Mouse (Mus musculus) urinary bladder, postnatal 4 days (tissue): ENCODE results near the gene Scn3b.

Experiments used
- DNase-seq, 2 experiments: peaks; one replicate each; pipeline ENCODE4 v3.0.0; 2021 to 2022; ENCODE audit warnings: low spot score in 2 of 2

Scn3b gene

DNA sequence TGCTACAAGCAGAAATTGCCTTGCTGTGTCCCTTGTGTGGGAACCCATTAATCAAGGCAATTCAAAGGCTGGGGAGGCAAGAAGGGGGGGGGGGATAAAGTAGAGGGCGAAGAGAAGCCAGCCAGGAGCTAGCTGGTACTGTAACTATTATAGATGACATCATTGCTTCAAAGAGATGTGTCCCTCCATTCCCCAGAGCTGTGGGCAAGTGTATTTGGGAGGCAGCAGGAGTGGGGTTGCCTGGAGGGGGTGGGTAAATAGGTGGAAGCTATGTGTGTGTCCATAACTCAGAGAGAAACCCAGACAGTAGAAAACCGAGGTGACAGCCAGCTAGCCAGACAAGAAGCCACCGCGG lies 292 bp upstream of the Scn3b start:
- DNase-seq = no peak

DNA sequence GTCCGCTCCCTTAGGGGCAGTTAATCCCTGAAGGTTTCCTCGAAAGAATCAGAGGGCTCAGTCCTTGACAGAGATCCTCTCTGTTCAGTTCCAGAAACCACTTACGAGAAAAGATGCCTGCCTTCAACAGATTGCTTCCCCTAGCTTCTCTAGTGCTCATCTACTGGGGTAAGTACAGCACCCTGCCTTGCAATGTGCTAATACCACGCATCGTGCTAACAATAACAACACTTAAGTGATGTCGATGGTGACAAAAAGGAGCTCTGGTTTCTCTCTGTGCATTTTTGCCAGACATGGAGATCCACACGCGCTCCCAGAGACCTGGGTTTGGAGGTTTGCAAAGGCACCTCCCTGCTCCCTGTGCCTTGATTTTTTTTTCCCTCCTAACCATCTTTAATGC lies 863 bp downstream of the Scn3b start:
- DNase-seq = no peak

DNA sequence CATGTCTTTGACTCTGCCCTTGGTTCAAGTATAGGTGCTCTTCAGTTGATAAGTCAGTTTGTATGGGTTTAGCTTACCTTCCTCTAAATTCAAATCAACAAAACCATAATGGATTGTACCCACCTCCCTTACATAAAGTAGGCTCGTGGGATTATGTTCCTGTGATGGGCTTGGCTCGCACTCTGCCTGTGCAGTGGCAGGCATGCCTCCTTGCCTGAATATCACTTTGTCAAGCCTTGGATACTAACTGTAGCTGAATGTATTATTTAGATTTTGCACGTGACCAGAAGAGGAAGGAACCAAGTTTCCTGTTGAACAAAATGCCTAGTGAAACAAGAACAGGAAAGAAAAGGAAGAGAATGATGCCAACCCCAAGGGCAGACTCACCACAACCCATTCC lies 2.1 kb downstream of the Scn3b start:
- no peak for DNase-seq

DNA sequence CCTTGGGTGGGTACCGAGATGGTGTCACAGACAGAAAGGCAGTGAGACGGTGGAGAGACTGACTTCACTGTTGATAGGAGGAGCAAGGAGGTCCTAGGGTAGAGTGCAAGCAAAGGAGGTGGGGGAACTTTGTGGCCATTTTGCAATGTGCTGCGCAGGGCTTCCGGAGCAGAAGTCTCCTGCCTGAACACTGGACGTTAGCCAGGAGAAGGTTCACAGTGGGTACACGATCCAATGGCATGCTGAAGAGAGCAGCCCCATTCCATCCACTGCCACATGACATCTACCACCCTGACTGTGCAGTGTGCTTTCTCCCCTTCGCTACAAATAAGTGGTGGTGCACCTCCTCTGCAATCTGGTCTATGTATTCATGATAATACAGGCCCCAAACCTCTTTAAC lies 3.8 kb downstream of the Scn3b start:
- no peak for DNase-seq

DNA sequence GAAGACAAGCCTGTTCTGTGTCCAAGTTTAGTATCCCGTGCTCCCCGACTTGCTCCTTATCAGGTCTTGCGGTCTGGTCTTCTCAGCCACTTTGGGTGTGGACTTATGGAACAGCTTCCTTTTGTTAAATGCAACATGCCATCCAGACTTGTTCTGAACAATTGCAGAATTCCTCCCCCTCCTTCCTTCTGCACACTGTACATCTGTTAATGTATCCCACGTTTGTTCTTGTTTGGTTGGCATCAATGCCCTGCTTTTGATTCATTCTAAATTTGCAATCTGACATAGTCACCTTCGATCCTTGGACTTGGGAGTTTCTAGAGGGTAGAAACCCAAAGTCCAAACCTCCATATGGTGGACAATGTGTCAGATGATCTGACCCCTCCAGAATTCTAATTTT lies 6.9 kb downstream of the Scn3b start:
- no peak for DNase-seq

DNA sequence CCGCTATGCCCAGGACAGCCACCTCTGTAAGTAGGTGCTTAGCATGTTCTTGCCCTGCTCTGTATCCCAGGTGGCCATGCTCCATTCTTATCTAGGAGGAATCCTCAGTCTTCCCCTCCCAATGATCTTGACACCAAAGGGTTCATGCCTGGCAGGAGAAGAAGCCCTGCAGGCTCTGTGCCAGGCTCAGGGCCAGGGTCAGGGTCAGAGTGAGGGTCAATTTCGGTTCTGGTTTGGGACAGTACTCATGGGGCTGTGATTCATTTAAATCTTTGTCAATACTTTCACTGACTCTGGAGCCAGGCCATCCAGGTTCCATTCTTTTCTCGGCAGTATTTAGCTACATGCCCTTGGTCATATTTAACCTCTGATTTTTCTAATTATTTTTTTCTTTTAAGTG lies 8.7 kb downstream of the Scn3b start:
- DNase-seq = no peak

DNA sequence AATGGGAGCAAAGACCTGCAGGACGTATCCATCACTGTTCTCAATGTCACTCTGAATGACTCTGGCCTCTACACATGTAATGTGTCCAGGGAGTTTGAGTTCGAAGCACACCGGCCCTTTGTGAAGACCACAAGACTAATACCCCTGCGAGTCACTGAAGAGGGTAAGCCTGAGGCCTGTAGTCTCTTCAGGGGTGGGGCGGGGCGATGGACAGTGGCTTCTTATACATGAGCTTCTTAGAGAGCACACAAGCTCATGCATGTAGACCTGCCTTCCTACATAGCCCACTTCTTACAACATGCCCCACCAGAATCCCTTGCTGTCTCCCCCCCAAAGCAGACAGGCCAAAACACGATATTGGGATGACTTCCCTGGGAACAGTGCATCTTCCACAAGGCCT lies 10.4 kb downstream of the Scn3b start:
- DNase-seq = no peak

DNA sequence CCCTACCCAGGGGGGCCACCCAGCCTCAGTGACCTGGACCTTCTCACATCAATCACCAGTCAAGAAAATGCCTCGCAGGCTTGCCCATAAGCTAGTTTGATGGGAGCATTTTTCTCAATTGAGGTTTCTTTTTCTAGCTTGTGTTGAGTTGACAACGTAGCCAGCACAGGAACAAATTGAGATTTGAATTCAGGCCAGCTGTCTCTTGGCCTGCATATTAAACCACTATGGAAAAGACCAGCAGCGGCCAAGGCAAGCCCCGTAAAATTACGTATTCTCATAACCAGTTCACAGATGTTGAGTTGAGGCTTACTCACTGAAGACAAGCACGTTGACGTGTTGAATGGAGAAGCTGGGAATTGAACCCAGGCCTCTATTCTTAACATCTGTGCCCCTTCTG lies 14.0 kb downstream of the Scn3b start:
- DNase-seq = no peak

DNA sequence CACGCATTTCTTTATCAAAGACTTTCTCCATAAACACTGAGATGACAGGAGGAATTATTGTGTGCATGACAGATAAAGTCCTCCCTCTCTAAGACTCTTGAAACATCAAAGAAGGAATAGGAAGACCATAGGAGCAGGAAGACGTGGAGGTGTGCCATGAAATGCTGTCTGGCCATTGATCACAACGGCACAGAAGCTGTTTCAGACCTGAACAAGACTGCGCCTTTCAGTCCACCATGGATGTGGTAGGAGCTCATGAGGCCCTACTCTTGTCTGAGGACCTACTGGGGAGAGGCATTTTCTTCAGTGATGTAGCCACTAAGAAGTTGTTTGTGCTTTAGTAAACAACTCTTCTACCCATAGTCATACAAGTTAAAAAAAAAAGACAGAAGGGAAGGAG lies 23.5 kb downstream of the Scn3b start:
- no peak for DNase-seq

DNA sequence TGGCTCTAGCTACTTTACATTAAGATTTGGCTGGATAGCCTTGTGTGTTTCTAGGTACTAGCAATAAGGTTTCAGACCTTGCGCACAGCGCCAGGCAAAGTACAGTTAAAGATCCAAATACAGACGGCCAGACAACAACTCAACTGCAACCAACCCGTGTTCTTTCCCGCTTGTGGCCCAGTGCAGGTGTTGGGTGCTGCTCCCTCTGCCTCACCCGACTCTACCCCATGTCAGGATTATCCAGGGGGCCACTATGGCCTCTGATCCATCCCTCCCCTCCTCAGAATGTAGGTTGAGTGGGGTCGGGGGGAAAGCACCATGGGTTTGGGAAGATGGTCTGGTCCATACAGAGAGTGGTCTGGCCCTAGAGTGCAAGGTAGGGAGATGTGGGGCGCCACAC lies 24.3 kb downstream of the Scn3b start:
- no peak for DNase-seq

DNA sequence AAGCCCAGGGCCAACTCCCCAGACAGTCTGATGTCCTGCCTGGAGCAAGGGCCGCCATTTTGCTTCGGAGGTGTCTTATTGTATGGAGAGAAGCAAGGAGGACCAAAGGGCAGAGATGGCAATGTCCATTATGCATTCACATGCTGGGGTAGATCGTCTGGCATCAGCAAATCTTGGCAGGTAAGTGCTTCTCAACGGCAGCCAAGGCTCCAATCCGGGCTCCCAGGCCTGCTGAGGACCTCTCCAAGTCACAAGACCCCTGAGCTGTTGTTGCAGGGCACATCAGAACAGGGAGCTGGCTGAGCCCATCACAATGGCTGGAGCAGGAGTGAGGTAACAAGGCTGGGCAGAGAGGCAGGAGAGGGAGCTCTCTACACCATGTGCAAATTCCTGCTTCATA lies 24.7 kb downstream of the Scn3b start:
- no peak for DNase-seq

DNA sequence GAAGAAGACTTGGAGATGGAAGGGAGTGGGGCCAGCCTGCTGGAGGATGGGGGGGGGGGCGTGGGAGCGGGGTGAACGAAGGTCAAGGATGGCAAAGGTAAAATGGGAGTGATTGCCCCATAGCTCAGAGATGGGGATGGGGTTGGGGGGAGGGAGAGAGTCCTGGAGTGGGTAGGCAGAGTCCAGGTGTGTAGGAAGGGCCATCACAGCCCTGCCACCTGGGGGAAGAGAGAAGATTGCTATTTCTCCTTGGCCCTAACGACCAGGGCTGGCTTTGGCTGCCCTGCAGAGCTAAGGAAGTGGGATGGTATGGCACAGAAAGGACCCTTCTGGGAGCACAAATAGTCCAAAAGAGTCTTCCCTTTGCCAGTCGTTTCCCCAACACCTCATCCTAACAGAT lies 25.2 kb downstream of the Scn3b start:
- DNase-seq = no peak

DNA sequence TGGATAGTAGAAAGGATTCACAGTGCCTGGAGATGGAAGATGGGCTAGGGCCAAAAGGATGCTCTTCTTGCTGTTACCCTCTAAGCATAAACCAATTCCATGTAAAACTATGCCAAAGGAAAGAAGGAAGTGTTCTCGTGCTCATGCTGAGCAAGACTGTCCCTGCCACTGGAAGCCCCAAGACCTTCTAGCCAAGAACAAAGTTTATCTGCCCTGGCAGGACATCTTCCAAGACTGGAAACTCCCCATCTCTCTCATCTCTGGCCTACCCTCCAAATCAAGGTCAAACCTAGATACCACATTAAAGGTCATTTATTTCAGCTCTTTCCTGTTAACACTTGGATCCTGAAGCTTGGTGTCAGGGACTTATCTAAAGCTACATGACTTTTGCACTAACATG lies 25.8 kb downstream of the Scn3b start:
- no peak for DNase-seq

DNA sequence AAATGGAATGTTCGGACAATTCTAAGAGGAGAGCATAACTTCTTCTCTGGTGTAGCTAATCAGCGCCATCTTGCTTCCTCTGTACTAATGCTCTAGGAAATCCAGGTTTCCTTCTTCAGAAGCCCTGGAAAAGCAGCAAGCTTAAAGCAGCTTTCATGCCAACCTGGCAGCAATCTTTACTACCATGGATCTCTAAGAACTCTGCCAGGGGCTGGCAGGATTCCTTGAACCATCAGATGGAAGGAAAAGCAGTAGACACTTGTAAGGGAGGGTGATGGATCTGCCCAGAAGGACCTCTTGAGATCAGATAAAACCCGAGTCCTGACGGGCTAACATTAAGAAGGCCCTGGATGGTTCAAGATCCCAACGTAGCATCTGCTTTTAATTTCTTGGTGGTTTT lies 27.2 kb downstream of the Scn3b start:
- DNase-seq = no peak

DNA sequence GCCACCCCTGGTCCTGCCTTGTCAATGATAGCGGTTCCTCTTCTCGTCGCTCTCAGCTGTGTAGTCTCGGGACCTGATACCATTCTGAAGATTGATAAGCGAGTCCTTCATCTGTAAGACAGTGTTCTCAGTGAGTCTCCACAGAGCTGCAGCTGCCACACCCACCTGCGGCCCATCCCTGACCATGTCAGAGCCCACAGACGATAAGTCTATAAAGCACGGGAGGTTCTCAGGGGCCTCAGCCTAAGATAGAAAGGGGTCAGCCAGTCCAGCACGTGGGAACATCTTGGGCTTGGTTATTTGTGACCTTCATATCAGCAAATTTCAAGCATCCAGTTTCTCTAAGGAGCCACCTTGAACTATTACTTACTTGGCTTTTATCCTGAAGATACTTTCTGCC lies 29.0 kb downstream of the Scn3b start:
- no peak for DNase-seq

DNA sequence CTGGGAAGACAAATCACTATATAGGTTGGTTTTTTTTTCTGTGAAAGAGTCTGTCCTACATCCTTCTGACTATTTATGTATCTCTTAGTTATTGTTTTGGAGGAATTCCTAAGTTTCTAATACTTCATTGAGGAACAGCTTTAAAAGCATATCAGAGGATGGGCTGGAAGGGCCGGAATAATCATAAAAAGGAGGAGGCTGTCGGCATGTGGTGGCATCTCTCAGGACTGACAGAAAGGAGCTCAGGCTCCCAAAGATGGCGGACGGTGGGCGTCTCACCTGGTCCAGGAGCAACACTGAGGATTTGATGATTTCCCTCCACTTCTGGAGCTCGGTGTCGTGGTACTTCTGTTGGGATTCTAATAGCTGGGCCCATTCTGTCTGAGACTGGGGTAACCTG lies 30.3 kb downstream of the Scn3b start:
- DNase-seq = no peak

DNA sequence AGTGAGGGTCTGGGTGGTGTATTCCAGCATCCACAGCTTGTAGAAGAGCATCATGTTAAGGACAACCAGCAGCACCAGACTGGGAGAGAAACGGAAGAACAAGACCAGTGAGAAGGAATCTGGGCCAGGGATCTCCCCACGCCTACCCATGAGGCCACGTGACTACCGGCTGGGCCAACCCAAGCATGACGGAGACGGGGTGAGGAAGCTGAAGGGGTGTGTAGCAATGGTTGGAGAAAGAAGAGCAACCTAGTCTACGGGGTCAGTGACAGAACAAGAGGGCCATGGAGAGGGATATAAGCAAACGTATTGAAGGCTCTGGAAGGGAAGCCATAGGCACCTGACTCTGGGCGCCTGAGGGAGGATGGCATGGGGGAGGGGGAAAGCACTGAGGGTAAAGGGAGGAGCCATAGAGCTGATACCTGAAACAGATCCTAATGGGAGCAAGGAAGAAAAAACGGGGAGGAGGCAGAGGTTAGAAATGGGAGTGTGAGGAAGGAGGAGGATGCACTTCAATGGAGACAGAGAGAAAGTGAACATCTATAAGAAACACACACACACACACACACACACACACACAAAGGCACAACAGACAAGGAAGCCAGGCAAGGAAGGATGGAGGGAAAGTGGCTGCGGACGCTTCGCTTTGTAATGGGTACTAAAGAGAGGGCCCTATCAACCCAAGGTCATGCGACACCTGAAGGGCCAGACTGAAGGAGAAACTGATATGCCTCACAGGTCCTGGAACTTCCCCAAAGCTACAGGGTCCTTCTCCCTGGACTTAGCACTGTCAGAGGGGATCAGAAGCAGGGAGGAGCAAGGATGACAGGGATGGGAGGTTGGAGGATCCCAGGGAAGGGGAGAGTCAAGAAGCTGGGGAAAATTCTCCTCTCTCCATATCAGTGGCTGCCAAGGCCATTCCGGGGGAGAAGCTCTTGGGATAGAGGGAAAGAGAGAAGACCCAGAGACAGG lies 31.3 kb downstream of the Scn3b start:
- DNase-seq = no peak

DNA sequence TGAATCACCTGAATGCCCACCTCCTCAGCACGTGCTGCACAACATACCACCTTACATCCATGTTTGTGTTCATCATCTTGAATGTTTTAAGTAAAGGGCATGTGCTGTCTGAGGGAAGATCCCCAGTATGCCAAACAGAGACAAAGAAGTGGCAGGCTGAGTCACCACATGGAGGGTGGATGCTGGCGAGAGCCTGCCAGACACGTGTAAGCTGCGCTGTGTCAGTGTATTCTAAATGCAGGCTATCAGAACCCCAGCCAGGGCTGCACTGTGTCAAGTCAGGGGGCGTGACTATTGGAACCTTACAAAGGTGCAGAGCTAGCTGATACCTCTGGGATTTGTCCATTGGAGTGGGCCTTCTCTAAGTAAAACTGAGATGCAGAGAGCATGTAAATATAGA lies 32.5 kb downstream of the Scn3b start:
- no peak for DNase-seq

DNA sequence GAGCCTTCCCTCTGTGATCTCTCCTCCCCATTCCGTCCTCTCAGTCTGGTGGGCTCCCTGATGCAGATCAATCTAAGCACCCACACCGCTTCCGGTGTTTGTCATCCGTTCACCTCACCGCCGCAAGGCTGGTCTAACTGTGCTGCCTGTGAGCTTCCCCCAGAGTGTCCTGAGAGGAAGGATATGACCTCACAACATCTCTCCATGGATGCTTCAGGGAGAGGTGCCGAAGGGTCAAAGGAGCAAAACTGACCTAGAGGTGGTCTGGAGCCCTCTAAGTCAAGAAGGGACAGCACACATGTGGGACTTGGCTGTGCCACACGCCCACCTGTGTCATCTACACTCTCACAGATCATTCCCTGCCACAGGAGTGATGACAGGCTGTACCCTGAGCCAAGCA lies 33.4 kb downstream of the Scn3b start:
- no peak for DNase-seq

DNA sequence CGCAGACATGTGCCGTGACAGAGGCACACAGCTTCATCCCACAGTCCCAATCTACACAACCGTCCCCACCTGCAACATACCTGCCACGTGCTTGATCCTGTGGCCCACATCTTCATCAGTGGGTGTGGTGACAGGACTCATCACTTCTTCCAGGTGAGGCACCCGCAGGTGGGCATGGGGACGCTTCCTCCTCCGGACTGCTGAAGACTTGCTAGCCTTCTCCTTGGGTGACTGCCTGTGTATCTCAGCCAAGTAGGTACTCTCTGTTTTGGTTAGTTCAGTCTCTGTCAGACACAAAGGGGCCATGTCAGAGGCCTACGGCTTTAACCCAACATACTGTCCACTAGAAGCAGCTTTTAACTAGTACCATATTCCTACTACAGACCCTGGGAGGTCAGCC lies 35.2 kb downstream of the Scn3b start:
- no peak for DNase-seq

DNA sequence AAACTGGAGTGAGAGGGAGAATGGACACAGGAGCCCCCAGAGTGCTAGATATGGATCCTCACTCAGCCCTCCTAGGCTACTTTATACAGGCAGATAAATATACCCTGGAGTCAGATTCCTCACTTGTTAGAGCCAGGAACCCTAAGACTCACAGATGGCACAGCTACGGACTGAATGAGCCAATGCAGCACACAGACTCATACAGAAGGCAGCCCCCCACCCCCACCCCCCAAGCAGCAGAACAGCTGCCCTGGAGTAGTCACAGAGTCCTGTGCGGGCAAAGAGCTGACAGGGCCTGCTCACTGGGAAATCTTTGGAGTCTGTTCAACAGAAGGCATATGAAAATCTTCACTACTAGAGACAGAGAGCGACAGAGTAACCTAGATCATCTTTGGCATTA lies 38.3 kb downstream of the Scn3b start:
- DNase-seq = no peak

DNA sequence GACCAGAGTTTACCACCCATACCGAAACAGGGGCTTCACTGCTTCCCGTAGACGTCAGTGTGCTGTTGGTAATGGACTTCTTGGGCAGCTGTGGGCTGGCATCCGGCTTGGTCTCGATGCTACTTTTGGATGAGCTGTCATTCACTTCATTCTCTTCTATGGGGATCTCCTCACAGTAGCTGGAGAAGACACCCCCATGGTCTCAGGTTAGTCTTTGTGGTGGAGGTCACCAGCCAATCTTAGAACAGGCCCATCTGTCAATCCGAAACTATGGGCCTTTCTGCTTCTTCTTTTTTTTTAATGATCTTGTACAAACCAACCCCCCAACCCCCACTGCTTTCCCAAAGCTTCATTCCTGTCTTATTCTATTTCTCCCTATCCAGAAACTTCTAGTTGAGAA lies 40.9 kb downstream of the Scn3b start:
- no peak for DNase-seq

DNA sequence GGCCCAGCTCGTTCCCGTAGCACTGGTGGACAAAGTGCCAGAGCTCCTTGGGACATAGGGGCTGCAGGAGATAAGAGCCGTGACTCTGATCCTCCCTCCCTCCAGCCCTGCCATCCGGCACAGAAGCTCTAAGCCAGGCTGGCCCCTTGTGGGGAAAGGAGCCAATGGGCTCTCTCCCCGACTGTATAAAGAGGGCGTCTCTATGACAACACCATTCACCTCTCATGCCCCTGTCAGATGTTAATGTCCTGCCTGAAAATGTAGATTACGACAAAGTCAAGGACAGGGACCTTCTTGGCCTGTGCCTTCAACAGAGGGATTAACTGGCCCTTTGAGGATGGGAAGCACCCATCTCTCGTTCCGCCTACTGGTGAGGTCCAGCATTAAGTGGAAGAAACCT lies 42.8 kb downstream of the Scn3b start:
- no peak for DNase-seq
